Mouse (Mus musculus) heart, embryonic 13.5 days (tissue): ENCODE results near the gene Col4a3bp. TPM values are rescaled to one million over a fixed set of nuclear protein-coding genes. Genes with fewer than 3 reads are reported as not detected.

Experiments
- ATAC-seq: fragments of 200-750 bp; cut with Nextera tagmentation; 2 replicates; pipeline ENCODE4 v1.8.0; 2017; ENCODE audit warnings: moderate TSS enrichment; ENCODE audit not compliant: insufficient number of reproducible peaks, low FRiP score, low TSS enrichment; ENCODE audit errors: extremely low read depth
- H3K27ac ChIP-seq: fragments of 300-500 bp; sonication (generic); replicated peaks from 2 replicates; pipeline ENCODE4 v1.5.1; 2015; ENCODE audit warnings: moderate library complexity, mild to moderate bottlenecking, inconsistent platforms
- H3K27me3 ChIP-seq: fragments of 300-500 bp; sonication (generic); replicated peaks from 2 replicates; pipeline ENCODE4 v1.6.1; 2015; ENCODE audit warnings: mild to moderate bottlenecking, inconsistent platforms
- H3K36me3 ChIP-seq: fragments of 300-500 bp; sonication (generic); 2 replicates; pipeline ENCODE4 v1.6.1; 2015; ENCODE audit warnings: mild to moderate bottlenecking, inconsistent platforms
- H3K4me1 ChIP-seq: fragments of 300-500 bp; sonication (generic); 2 replicates; pipeline ENCODE4 v1.6.1; 2015; ENCODE audit warnings: inconsistent platforms
- H3K4me2 ChIP-seq: fragments of 300-500 bp; sonication (generic); 2 replicates; pipeline ENCODE4 v1.6.1; 2015; ENCODE audit warnings: inconsistent platforms, mild to moderate bottlenecking, moderate library complexity
- H3K4me3 ChIP-seq: fragments of 300-500 bp; sonication (generic); 2 replicates; pipeline ENCODE4 v1.5.1; 2015; ENCODE audit warnings: moderate library complexity, mild to moderate bottlenecking, inconsistent platforms
- H3K9ac ChIP-seq: fragments of 300-500 bp; sonication (generic); 2 replicates; pipeline ENCODE4 v1.6.1; 2015; ENCODE audit warnings: inconsistent platforms, mild to moderate bottlenecking, moderate library complexity
- H3K9me3 ChIP-seq: fragments of 300-500 bp; sonication (generic); 2 replicates; pipeline ENCODE4 v1.6.1; 2016; ENCODE audit warnings: inconsistent platforms
- WGBS: fragments of 180-500 bp; shearing (Covaris S2); methylation state at CpG from one replicate; pipeline ENCODE4 v1.1.7; 2015; ENCODE audit warnings: mixed read lengths; 5-methylcytosine and 5-hydroxymethylcytosine counted together
- polyA plus RNA-seq: library from polyadenylated mRNA; unstranded; fragments of >200 nt; fragmentation: Nextera tagmentation; extraction: Ambion mirVana; gene quantifications from 2 replicates; pipeline ENCODE4 v1.2.1, GENCODE M21; 2015

The Col4a3bp gene
- polyA plus RNA-seq: 6.9 and 7.6 TPM in 2 replicates

- WGBS: under 1% methylated on average over 46 of the region's 50 CpGs
- peak within 1 kb of the TSS; percentile 97 for H3K9ac ChIP-seq
- peak within 1 kb of the TSS; percentile 96 for H3K27ac ChIP-seq
- no peaks in the 10 kb centered on the region for H3K27me3 ChIP-seq
- H3K4me2 ChIP-seq: peak within 1 kb of the TSS; percentile 78
- ATAC-seq: peak; percentile 98
- no peaks in the 10 kb centered on the region for H3K9me3 ChIP-seq
- H3K36me3 ChIP-seq: no peaks in the 10 kb centered on the region
- H3K4me3 ChIP-seq: peak within 1 kb of the TSS; percentile 99
- peaks cover 26% of the 10 kb centered on the region for H3K4me1 ChIP-seq
Observed at GRCm38 (mm10) chr13:96542081-96542889, at the start of gene Col4a3bp, which contains the start of gene Polk. Col4a3bp (plus strand) TSS chr13:96542618. Polk (minus strand) TSS chr13:96542579.

- Histone ChIP-seq H3K4me3 (no peak overlapping the region), H3K4me1 (no peaks in the 10 kb centered on the region), H3K27me3 (no peaks in the 10 kb centered on the region), H3K9me3 (no peaks in the 10 kb centered on the region), H3K36me3 (peaks cover 19% of the 10 kb centered on the region), H3K9ac (no peak overlapping the region), H3K4me2 (no peak overlapping the region), H3K27ac (no peak overlapping the region)
- no peak for ATAC-seq
- 73% methylated on average over 8 of the region's 8 CpGs for WGBS
Observed at GRCm38 (mm10) chr13:96496630-96497029, 45.8 kb upstream of the Col4a3bp start.

- Histone ChIP-seq H3K27me3 (no peaks in the 10 kb centered on the region), H3K9ac (no peak overlapping the region), H3K4me1 (peaks cover 6% of the 10 kb centered on the region; the same call in 1 of the 2 replicates), H3K4me3 (no peak overlapping the region), H3K36me3 (peaks cover 16% of the 10 kb centered on the region), H3K9me3 (no peaks in the 10 kb centered on the region), H3K4me2 (no peak overlapping the region), H3K27ac (no peak overlapping the region)
- no peak for ATAC-seq
- WGBS: 88% methylated on average over 2 of the region's 2 CpGs
Observed at GRCm38 (mm10) chr13:96499891-96500290, 42.5 kb upstream of the Col4a3bp start.

GRCm38 (mm10) chr13:96505661-96506060, 36.8 kb upstream of the Col4a3bp start:
- WGBS: 66% methylated on average over 4 of the region's 4 CpGs

GRCm38 (mm10) chr13:96506313-96506712, 36.1 kb upstream of the Col4a3bp start:
- Histone ChIP-seq H3K27me3 (no peaks in the 10 kb centered on the region), H3K9ac (no peak overlapping the region), H3K27ac (no peak overlapping the region), H3K4me2 (no peak overlapping the region), H3K9me3 (no peaks in the 10 kb centered on the region), H3K4me1 (peaks cover 20% of the 10 kb centered on the region; the same call in 1 of the 2 replicates), H3K36me3 (peaks cover 8% of the 10 kb centered on the region), H3K4me3 (no peak overlapping the region)
- WGBS: 63% methylated on average over 6 of the region's 6 CpGs
- no peak for ATAC-seq

More at GRCm38 (mm10) chr13:96505661-96506060, 36.8 kb upstream of the Col4a3bp start:
- Histone ChIP-seq H3K27ac (no peak overlapping the region), H3K27me3 (no peaks in the 10 kb centered on the region), H3K9ac (no peak overlapping the region), H3K9me3 (no peaks in the 10 kb centered on the region), H3K36me3 (peaks cover 11% of the 10 kb centered on the region), H3K4me3 (no peak overlapping the region), H3K4me1 (peaks cover 14% of the 10 kb centered on the region; the same call in 1 of the 2 replicates), H3K4me2 (no peak overlapping the region)
- ATAC-seq: no peak

GRCm38 (mm10) chr13:96507541-96507940, 34.9 kb upstream of the Col4a3bp start:
- no peak overlapping the region for H3K9ac ChIP-seq
- H3K27ac ChIP-seq: no peak overlapping the region
- WGBS: 88% methylated on average over 4 of the region's 4 CpGs
- peaks cover 24% of the 10 kb centered on the region for H3K4me1 ChIP-seq
- peaks cover 8% of the 10 kb centered on the region for H3K36me3 ChIP-seq
- no peaks in the 10 kb centered on the region for H3K27me3 ChIP-seq
- no peak for ATAC-seq
- no peak overlapping the region for H3K4me2 ChIP-seq
- no peaks in the 10 kb centered on the region for H3K9me3 ChIP-seq
- H3K4me3 ChIP-seq: no peak overlapping the region

GRCm38 (mm10) chr13:96510635-96511034, 31.8 kb upstream of the Col4a3bp start:
- no peak overlapping the region for H3K4me3 ChIP-seq
- no peak; the same call in 1 of the 2 replicates for ATAC-seq
- H3K27me3 ChIP-seq: no peaks in the 10 kb centered on the region
- 58% methylated on average over 13 of the region's 13 CpGs for WGBS
- H3K27ac ChIP-seq: peak overlapping the region; percentile 74
- no peak overlapping the region; the same call in 1 of the 2 replicates for H3K9ac ChIP-seq
- H3K9me3 ChIP-seq: no peaks in the 10 kb centered on the region
- H3K36me3 ChIP-seq: peaks cover 7% of the 10 kb centered on the region; the same call in 1 of the 2 replicates
- peak overlapping the region; percentile 11; the same call in 1 of the 2 replicates for H3K4me2 ChIP-seq
- H3K4me1 ChIP-seq: peaks cover 31% of the 10 kb centered on the region

- ATAC-seq: no peak
- H3K27ac ChIP-seq: peak overlapping the region; percentile 74
- 68% methylated on average over 1 of the region's 1 CpGs for WGBS
Observed at GRCm38 (mm10) chr13:96511262-96511661, 31.2 kb upstream of the Col4a3bp start.

GRCm38 (mm10) chr13:96511893-96512292, 30.5 kb upstream of the Col4a3bp start:
- H3K4me2 ChIP-seq: no peak overlapping the region
- WGBS: 38% methylated on average over 5 of the region's 5 CpGs
- peak overlapping the region; percentile 74 for H3K27ac ChIP-seq
- no peaks in the 10 kb centered on the region for H3K9me3 ChIP-seq
- H3K36me3 ChIP-seq: peaks cover 13% of the 10 kb centered on the region
- peaks cover 26% of the 10 kb centered on the region for H3K4me1 ChIP-seq
- H3K4me3 ChIP-seq: no peak overlapping the region
- no peaks in the 10 kb centered on the region for H3K27me3 ChIP-seq
- no peak overlapping the region for H3K9ac ChIP-seq
- no peak for ATAC-seq

More at GRCm38 (mm10) chr13:96511262-96511661, 31.2 kb upstream of the Col4a3bp start:
- Histone ChIP-seq H3K9ac (no peak overlapping the region), H3K36me3 (peaks cover 10% of the 10 kb centered on the region), H3K27me3 (no peaks in the 10 kb centered on the region), H3K4me2 (no peak overlapping the region), H3K9me3 (no peaks in the 10 kb centered on the region), H3K4me1 (peaks cover 29% of the 10 kb centered on the region), H3K4me3 (no peak overlapping the region)

GRCm38 (mm10) chr13:96514154-96514942, 28.1 kb upstream of the Col4a3bp start:
- WGBS: 71% methylated on average over 5 of the region's 5 CpGs

GRCm38 (mm10) chr13:96516249-96516648, 26.2 kb upstream of the Col4a3bp start:
- WGBS: 92% methylated on average over 9 of the region's 9 CpGs

More at GRCm38 (mm10) chr13:96514154-96514942, 28.1 kb upstream of the Col4a3bp start:
- no peaks in the 10 kb centered on the region for H3K9me3 ChIP-seq
- no peak overlapping the region for H3K4me3 ChIP-seq
- no peaks in the 10 kb centered on the region for H3K27me3 ChIP-seq
- ATAC-seq: no peak
- H3K4me1 ChIP-seq: peaks cover 26% of the 10 kb centered on the region
- H3K36me3 ChIP-seq: peaks cover 8% of the 10 kb centered on the region
- H3K9ac ChIP-seq: no peak overlapping the region
- H3K4me2 ChIP-seq: no peak overlapping the region
- no peak overlapping the region for H3K27ac ChIP-seq

More at GRCm38 (mm10) chr13:96516249-96516648, 26.2 kb upstream of the Col4a3bp start:
- H3K27me3 ChIP-seq: no peaks in the 10 kb centered on the region
- no peak overlapping the region for H3K4me2 ChIP-seq
- H3K4me3 ChIP-seq: no peak overlapping the region
- H3K9ac ChIP-seq: no peak overlapping the region
- peaks cover 8% of the 10 kb centered on the region for H3K36me3 ChIP-seq
- no peak for ATAC-seq
- H3K4me1 ChIP-seq: peaks cover 18% of the 10 kb centered on the region
- no peak overlapping the region for H3K27ac ChIP-seq
- H3K9me3 ChIP-seq: 0 out of 2 replicates have a peak, but pooled peaks cover 2% of the 10 kb centered on the region
